Mouse (Mus musculus) layer of hippocampus, adult 2 months (tissue): ENCODE results near the gene Cnnm4. TPM values are rescaled to one million over a fixed set of nuclear protein-coding genes. Genes with fewer than 3 reads are reported as not detected.

ENCODE experiments used
- DNase-seq, 2 experiments: peaks; one replicate each; pipeline ENCODE4 v3.0.0; 2022; ENCODE audit warnings: low spot score in 2 of 2
- H3K27ac ChIP-seq: fragments of 200-600 bp; 2 replicates; pipeline ENCODE4 v1.8.1; 2022
- H3K4me3 ChIP-seq: fragments of 200-600 bp; 2 replicates; pipeline ENCODE4 v1.8.1; 2022; ENCODE audit warnings: mild to moderate bottlenecking
- CTCF ChIP-seq: fragments of 200-600 bp; conservative IDR thresholded peaks from 2 replicates; pipeline ENCODE4 v1.8.1; 2022; ENCODE audit warnings: antibody characterized with exemption, mild to moderate bottlenecking, moderate library complexity
- microRNA-seq, 2 experiments: library from miRNA; unstranded; fragments of <30 nt; microRNA quantifications; one replicate each; pipeline ENCODE4 v1.2.0; 2021
- total RNA-seq, 2 experiments: library from RNA; stranded (reverse); gene quantifications; 2 replicates each; pipeline ENCODE4 v1.2.3; 2021

Cnnm4 gene
- total RNA-seq, 2 experiments from 2014 or later, result 16.9 to 17.2 TPM

DNA sequence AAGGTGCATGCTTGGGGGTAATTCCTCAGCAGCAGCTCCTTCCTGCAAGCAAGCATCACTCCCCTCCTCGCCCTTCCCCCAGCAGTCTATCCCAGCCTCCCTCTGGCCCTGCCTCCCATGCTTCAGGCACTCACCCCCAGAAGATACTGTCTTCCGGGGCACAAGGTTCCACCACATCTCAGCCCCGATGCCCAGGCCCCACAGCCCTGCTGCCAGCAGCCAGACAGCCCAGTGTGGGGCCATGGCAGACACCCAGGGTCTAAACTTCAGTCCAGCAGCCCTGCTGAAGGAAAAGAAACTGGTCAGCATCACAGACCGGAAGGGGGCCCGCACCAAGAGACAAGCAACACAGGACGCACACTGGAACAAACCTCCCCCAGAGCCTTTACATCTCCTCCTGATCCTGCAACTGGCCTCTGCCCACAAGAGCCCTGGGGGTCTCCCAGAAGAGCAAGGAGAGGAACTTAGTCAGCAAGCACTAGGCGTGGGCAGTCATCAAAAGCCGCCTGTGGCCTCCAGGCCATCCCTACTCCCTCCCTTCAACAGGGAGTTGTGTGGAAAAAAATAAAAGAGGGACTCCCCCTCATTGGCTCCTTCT, 84.5 kb downstream of the Cnnm4 start:
- Histone ChIP-seq H3K27ac (peak overlapping the region; percentile 98), H3K4me3 (peak overlapping the region; percentile 87)
- no peak for DNase-seq
- no peak for TF ChIP-seq CTCF

DNA sequence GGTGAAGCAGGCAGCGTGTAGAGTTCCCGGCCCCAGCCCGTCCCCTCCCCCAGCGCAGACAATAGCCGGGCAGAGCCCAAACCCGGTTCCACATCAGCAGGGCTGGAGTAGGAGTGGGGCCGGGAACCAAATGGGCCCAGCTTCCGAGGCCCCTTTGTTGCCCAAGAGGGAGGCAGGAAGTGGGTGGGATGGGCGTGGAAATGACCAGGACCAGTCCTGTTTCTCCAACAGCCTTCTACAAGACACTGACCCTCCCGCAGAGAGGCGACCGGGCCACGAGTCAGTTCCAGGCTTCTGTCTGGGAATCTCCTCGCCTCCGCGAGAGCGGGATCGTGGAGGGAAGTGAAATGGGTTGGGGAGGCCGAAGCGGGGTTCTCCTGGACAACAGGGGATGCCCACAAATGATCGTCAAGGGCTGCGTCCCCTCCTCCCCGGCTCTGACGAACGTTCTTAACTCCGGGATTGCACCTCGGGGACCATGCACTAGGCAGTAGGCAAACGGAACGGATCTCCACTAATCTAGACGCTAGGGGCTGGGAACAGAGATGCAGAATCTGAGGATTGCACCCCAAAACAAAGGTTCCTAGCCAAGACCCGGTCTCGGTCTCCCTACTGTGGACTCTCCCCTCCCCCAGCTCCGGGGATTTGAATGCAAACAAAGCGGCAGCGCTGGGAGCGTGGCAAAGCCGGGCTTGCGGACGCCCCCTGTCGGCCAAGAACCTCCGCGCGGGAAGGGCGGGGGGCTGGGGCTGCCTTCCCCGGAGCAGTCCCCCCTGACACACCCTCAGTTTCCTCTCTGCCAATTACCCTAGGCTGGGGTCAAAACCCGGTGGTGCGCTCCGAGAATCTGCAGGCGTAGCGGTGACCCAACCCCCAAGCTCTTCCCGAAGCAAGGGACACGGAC, 85.4 kb downstream of the Cnnm4 start:
- peak overlapping the region; percentile 87 for H3K4me3 ChIP-seq
- peak; percentile 98 for TF ChIP-seq CTCF
- peak; percentile 91 to 95 for DNase-seq
- H3K27ac ChIP-seq, result peak overlapping the region; percentile 98

DNA sequence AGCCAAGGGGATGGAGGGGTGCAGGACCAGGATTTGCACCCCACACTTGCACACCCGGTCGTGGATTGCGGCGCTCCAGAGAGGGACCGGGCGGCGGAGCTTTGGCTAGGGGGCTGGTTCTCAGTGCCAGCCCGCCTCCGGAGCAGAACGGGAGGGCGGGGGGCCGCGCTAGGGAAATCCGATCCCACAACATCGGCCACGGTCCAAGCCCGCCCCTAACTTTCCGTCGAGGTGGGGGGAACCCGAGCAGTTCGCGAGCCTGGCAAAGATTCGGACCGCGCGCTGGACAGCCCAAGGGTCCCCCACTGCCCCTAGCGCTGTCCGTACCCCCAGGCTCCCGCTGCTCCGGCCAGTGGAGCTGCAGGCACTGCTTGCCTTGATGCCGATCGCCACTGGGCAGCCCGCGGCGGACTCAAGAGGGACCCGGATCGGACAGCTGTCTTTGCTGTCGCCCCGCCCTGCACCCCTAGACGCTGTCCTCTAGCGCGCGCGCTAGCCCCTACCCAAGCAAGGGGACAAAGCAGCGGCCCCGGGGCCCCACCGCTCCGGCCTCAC, 86.1 kb downstream of the Cnnm4 start:
- DNase-seq, result peak; percentile 49 to 71
- TF ChIP-seq CTCF, result peak; percentile 44
- peak overlapping the region; percentile 98 for H3K27ac ChIP-seq
- peak overlapping the region; percentile 87 for H3K4me3 ChIP-seq

Small RNAs within 50 kb of the gene (microRNA-seq; reads per million reads assigned to microRNA genes)
- 0 reads per million in 2 experiments for gene Gm47280

Other genes starting within 250 kb of the Cnnm4 start
- 10 to 100 TPM; 37.1 to 39.0 TPM for gene Uggt1, start 226.9 kb upstream of the Cnnm4 start, total RNA-seq
- under 1 TPM; 0.44 to 0.92 TPM for gene Neurl3, start 196.9 kb upstream of the Cnnm4 start, total RNA-seq
- gene Arid5a, start 163.9 kb upstream of the Cnnm4 start, total RNA-seq, result 10 to 100 TPM; 15.1 to 15.4 TPM
- 10 to 100 TPM; 76.1 to 76.8 TPM for gene Kansl3, start 102.4 kb upstream of the Cnnm4 start, total RNA-seq
- gene Fer1l5, start 99.3 kb upstream of the Cnnm4 start, total RNA-seq, result not detected
- gene Lman2l, start 26.3 kb upstream of the Cnnm4 start, total RNA-seq, result 10 to 100 TPM; 73.2 to 77.2 TPM
- gene Cnnm3, start 40.2 kb downstream of the Cnnm4 start, total RNA-seq, result 10 to 100 TPM; 33.1 to 38.1 TPM
- gene Ankrd23, start 65.3 kb downstream of the Cnnm4 start, total RNA-seq, result 10 to 100 TPM in 1 of 2 experiments, 1 to 10 TPM in 1; 6.8 to 10.3 TPM
- not detected for gene Gm42417, start 67.8 kb downstream of the Cnnm4 start, total RNA-seq
- 10 to 100 TPM; 13.4 to 13.7 TPM for gene Ankrd39, start 75.8 kb downstream of the Cnnm4 start, total RNA-seq
- 10 to 100 TPM; 13.4 to 13.6 TPM for gene Sema4c, start 86.7 kb downstream of the Cnnm4 start, total RNA-seq
- not detected for gene Fam178b, start 211.6 kb downstream of the Cnnm4 start, total RNA-seq
- 100 to 1,000 TPM; 610 to 649 TPM for gene Cox5b, start 219.8 kb downstream of the Cnnm4 start, total RNA-seq
- 1 to 10 TPM in 1 of 2 experiments, under 1 TPM in 1; 0.96 to 1.4 TPM for gene 4933424G06Rik, start 238.5 kb downstream of the Cnnm4 start, total RNA-seq
- gene Actr1b, start 242.8 kb downstream of the Cnnm4 start, total RNA-seq, result 100 to 1,000 TPM; 248 to 282 TPM